Mouse (Mus musculus) CD8-positive naive resting alpha-beta T cell, adult 57 days (primary cell): ENCODE measurements around the gene Gngt1. TPM values are rescaled to one million over a fixed set of nuclear protein-coding genes. Genes with fewer than 3 reads are reported as not detected.

Experiments used
- total RNA-seq: library from RNA; stranded (reverse); gene quantifications from one replicate; pipeline ENCODE4 v1.2.4, GENCODE M21; 2023

The Gngt1 gene
- not detected for total RNA-seq

GRCm38 (mm10) chr6:3993492-3993891 is at the start of gene Gngt1:
Gene Gngt1, plus strand, starts transcription at chr6:3993792.

GRCm38 (mm10) chr6:3988750-3989149 is 4.8 kb upstream of the Gngt1 start, which contains the start of gene Tfpi2:
Gene Tfpi2, minus strand, starts transcription at chr6:3988919.

GRCm38 (mm10) chr6:4003890-4004306 is 10.3 kb downstream of the Gngt1 start, which contains the start of gene Gng11:
Gene Gng11, plus strand, starts transcription at chr6:4003904.

Other genes with a start within 250 kb of the Gngt1 start
- not detected for gene Calcr, start 229.1 kb upstream of the Gngt1 start, total RNA-seq
- not detected for gene Tfpi2, start 4.9 kb upstream of the Gngt1 start, total RNA-seq
- gene Gng11, start 10.1 kb downstream of the Gngt1 start, total RNA-seq, result not detected
- 12.5 TPM for gene Bet1, start 93.2 kb downstream of the Gngt1 start, total RNA-seq